Mouse (Mus musculus): Measurements from ENCODE around the gene Nolc1.

- TF ChIP-seq GATA1 (IDR thresholded peaks at IDR 0.05; ENCODE audit: borderline replicate concordance, low read length): no peak
- TF ChIP-seq TAL1 (conservative IDR thresholded peaks at IDR 0.05; ENCODE audit: low read depth, low read length): no peak
- no peak for TF ChIP-seq CTCF (IDR thresholded peaks at IDR 0.05; ENCODE audit: low read depth, low read length)
- TF ChIP-seq POLR2AphosphoS5 (IDR thresholded peaks at IDR 0.05; ENCODE audit: insufficient replicate concordance, low read depth, low read length): no peak
- no peak for TF ChIP-seq GATA2 (IDR thresholded peaks at IDR 0.05; ENCODE audit: borderline replicate concordance, low read depth, low read length)
Measured at GRCm38 (mm10) chr19:46068054-46068453, 7.6 kb upstream of the Nolc1 start.
